Mouse (Mus musculus): ENCODE data around the gene Pax6.

- TF ChIP-seq CTCF (IDR thresholded peaks at IDR 0.05; ENCODE audit: control insufficient read depth, insufficient read depth, low read length) (no peak), POLR2A (IDR thresholded peaks at IDR 0.05; ENCODE audit: borderline replicate concordance, control insufficient read depth, low read depth, low read length) (no peak)
Observed at GRCm38 (mm10) chr2:105666763-105667625, 1.7 kb upstream of the Pax6 start.
